Mouse (Mus musculus) erythroblast, embryonic 14.5 days (primary cell): ENCODE results near the gene Cilp2. TPM values are rescaled to one million over a fixed set of nuclear protein-coding genes. Genes with fewer than 3 reads are reported as not detected.

Experiments
- H3K27me3 ChIP-seq: 2 replicates; pipeline ENCODE4 v1.6.1; 2012; ENCODE audit warnings: inconsistent platforms; ENCODE audit not compliant: control insufficient read depth
- H3K36me3 ChIP-seq: 2 replicates; pipeline ENCODE4 v1.6.1; 2012; ENCODE audit warnings: mild to moderate bottlenecking, inconsistent platforms; ENCODE audit not compliant: control insufficient read depth
- H3K4me1 ChIP-seq: 2 replicates; pipeline ENCODE4 v1.6.1; 2012; ENCODE audit warnings: inconsistent platforms; ENCODE audit not compliant: control insufficient read depth
- H3K4me3 ChIP-seq: replicated peaks from 2 replicates; pipeline ENCODE3; 2012; ENCODE audit warnings: moderate library complexity, mild to moderate bottlenecking, inconsistent platforms
- H3K9me3 ChIP-seq: 2 replicates; pipeline ENCODE4 v1.6.1; 2012; ENCODE audit warnings: low read length, inconsistent platforms, mixed read lengths; ENCODE audit not compliant: control insufficient read depth
- GATA1 ChIP-seq: IDR thresholded peaks from 2 replicates; pipeline ENCODE4 v1.6.1; 2012; ENCODE audit warnings: low read length, inconsistent platforms, mixed read lengths
- TAL1 ChIP-seq: IDR thresholded peaks from 3 replicates; pipeline ENCODE4 v1.6.1; 2012; ENCODE audit warnings: low read length, inconsistent platforms, mixed read lengths
- polyA plus RNA-seq: library from polyadenylated mRNA; stranded (reverse); fragments of >175 nt; gene quantifications from 2 replicates; pipeline ENCODE4 v1.2.3, GENCODE M21; 2012

The Cilp2 gene
- polyA plus RNA-seq, 1 experiment: not detected

DNA sequence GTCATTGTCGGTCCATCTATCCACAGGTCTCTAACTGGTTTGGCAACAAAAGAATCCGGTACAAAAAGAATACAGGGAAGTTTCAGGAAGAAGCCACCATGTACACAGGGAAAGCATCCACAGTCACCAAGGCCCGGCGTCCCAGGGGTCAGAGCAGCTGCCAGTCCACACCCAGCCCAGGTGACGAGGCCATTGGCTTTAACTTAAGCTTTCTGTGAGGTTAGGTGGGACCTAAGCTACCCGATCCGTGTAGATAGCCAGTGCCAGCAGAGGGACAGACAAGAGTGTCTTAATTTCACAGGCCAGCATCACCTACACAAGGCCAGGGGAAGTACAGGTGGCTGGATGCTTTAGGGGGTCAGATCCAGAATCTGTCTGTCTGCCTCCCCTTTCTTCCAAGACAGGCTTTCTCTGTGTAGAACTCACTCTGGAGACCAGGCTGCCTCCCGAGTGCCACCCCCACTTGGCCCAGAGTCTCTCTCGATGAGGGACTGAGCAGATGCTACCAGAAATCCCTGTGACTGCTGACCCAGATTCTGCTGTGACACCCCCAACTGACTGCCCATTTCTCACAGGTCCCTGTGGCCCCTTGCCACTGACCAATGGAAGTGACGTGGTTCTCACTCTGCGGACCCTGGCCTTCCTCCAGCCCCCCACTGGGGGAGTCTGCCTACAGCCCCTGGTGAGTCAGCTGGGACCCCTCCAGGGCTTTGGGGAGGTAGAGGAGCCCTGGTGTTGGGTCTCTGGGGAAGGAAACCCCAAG is 17.3 kb downstream of the Cilp2 start:
- H3K36me3 ChIP-seq: no peaks in the 10 kb centered on the region
- H3K27me3 ChIP-seq: no peaks in the 10 kb centered on the region; the same call in 1 of the 2 replicates
- H3K9me3 ChIP-seq: no peaks in the 10 kb centered on the region
- no peak for TF ChIP-seq GATA1
- TF ChIP-seq TAL1: no peak
- H3K4me1 ChIP-seq: no peaks in the 10 kb centered on the region
- no peak overlapping the region for H3K4me3 ChIP-seq

DNA sequence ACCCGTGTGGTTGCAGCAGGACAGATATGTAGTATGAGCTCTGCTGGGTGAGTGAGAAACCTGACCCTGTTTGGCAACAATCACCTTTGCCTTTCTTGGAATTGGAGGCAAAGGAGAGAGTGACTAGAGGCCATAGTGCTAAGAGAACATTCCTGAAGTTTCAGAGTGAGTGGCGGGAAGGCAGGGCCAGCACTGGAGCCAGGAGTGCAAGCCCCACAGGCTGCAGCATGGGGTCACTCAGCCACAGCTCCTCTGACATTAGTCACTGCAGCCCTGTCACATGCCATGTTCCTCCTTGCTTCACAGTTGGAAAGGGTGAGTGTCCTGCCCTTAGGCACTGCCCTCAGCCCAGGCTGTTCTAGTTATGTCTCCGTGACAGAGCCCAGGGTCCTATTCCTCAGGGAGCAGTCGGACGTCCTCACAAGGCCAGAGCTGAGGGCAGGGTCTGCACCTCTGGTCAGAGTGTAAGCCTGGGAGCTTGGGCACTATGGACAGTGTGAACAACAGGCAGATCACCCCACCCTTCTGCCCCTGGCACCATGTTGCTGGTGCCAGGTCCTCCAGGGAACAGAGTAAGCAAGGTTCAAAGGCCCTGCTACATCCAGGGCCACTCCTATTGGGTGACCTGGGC is 19.7 kb downstream of the Cilp2 start:
- Histone ChIP-seq H3K9me3 (no peaks in the 10 kb centered on the region), H3K27me3 (no peaks in the 10 kb centered on the region; the same call in 1 of the 2 replicates), H3K4me1 (peaks cover 15% of the 10 kb centered on the region), H3K36me3 (no peaks in the 10 kb centered on the region), H3K4me3 (no peak overlapping the region)
- TF ChIP-seq TAL1: no peak
- no peak for TF ChIP-seq GATA1

DNA sequence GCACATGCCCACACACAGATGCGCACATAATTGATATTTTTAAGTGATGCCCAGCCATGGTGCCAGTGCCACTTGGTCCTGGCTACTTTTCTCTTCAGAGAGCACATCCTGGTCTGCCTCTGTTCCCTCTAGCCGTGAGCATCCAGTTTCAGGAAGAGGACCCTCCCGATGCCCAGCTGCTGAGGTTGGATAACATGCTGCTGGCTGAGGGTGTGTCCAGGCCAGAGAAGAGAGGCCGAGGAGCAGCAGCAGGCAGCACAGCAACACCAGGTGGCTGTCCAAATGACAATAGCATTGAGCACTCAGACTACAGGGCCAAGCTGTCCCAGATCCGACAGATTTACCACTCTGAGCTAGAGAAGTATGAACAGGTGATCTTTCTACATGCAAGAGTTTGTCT is 23.3 kb downstream of the Cilp2 start:
- no peaks in the 10 kb centered on the region for H3K9me3 ChIP-seq

DNA sequence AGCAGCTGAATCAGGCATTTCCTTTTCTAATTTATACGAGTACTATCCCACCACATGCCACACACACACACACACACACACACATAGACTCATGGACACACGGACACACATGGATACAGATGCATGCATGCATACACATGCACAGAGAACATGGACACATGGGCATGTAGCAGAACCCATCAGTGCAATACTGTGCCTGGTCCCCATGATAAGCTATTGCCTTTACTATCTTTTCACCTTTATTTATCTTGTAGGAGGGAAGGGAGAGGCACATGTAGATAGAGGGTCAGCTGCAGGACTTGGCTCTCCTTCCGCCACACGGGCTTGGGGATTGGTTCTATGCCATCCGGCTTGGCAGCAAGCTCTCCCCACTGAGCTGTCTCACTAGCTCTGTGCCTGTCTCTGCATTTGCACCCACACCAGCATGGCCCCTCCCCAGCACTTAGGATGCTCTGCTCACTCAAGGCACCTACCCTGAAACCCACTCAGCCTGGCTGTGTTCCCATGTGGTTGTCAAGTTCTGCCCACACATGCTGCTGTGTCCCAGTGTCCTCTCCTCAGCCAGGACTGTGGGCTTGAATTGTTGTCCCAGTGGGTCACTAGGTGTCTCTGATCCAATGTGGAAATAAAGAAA is 24.0 kb downstream of the Cilp2 start:
- Histone ChIP-seq H3K4me1 (peaks cover 17% of the 10 kb centered on the region), H3K27me3 (no peaks in the 10 kb centered on the region), H3K36me3 (no peaks in the 10 kb centered on the region), H3K4me3 (no peak overlapping the region), H3K9me3 (no peaks in the 10 kb centered on the region)
- no peak for TF ChIP-seq TAL1
- TF ChIP-seq GATA1: no peak

More for the DNA sequence above, 23.3 kb downstream of the Cilp2 start:
- Histone ChIP-seq H3K36me3 (no peaks in the 10 kb centered on the region), H3K27me3 (no peaks in the 10 kb centered on the region), H3K4me3 (no peak overlapping the region), H3K4me1 (peaks cover 17% of the 10 kb centered on the region)
- no peak for TF ChIP-seq TAL1
- no peak for TF ChIP-seq GATA1

DNA sequence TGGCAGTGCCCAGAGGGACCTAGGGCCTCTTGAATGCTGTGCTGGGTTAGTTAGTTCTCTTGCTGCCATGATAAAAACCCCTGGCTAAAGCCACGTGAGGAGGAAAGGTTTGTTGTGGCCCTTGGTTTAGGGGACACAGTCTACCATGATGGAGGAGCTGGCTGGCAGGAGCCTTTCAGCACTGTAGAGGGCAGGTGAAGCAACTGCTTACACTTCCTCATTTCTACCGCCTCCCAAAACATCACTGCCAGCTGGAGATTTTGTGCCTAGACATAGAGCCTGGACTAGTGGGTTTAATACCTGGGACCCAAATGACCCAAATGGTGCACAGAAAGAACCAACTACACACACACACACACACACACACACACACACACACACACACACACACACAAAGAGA is 26.2 kb downstream of the Cilp2 start:
- Histone ChIP-seq H3K27me3 (no peaks in the 10 kb centered on the region), H3K36me3 (no peaks in the 10 kb centered on the region), H3K4me1 (peaks cover 17% of the 10 kb centered on the region), H3K4me3 (no peak overlapping the region), H3K9me3 (no peaks in the 10 kb centered on the region)
- TF ChIP-seq TAL1: no peak
- TF ChIP-seq GATA1: no peak

DNA sequence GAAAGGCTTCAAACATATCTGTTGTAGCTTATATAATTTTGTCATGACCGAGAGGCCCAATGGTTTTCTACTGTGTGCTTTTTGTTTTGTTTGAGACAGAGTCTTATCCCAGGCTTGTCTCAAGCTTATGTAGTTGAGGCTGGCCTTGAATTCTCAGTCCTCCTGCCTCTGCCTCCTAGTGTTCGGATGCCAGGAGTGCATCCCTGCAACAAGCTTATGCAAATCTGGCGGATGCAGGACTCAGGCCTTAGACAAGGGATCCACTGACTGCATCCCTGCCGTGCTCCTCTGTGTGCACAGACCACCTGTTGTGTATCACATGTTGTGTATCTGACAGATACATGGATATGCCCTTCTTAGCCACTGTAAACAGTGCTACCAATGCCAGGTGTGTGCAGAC is 26.7 kb downstream of the Cilp2 start:
- Histone ChIP-seq H3K9me3 (no peaks in the 10 kb centered on the region), H3K4me1 (peaks cover 17% of the 10 kb centered on the region), H3K27me3 (no peaks in the 10 kb centered on the region), H3K36me3 (no peaks in the 10 kb centered on the region), H3K4me3 (no peak overlapping the region)
- no peak for TF ChIP-seq GATA1
- TF ChIP-seq TAL1: no peak

DNA sequence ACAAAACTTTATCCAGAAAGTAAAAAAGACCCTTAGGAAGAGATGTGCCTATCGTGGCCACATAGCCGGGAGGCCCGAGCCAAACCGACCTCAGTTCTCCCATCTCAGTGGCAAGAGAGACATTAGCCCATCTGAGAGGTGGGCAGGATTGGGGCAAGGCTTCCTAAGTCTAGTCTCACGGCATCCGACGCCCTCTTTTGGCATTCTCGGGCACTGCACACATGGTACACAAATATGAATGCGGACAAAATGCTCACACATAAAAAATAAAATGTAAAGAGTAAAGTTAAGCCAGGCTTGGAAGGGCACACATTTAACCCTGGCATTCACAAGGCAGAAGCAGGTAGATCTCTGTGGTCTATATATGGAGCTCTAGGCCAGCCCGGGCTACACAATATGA is 33.6 kb downstream of the Cilp2 start:
- Histone ChIP-seq H3K9me3 (no peaks in the 10 kb centered on the region), H3K4me1 (peaks cover 33% of the 10 kb centered on the region), H3K4me3 (no peak overlapping the region), H3K36me3 (no peaks in the 10 kb centered on the region), H3K27me3 (no peaks in the 10 kb centered on the region)
- TF ChIP-seq GATA1 (no peak), TAL1 (no peak)

DNA sequence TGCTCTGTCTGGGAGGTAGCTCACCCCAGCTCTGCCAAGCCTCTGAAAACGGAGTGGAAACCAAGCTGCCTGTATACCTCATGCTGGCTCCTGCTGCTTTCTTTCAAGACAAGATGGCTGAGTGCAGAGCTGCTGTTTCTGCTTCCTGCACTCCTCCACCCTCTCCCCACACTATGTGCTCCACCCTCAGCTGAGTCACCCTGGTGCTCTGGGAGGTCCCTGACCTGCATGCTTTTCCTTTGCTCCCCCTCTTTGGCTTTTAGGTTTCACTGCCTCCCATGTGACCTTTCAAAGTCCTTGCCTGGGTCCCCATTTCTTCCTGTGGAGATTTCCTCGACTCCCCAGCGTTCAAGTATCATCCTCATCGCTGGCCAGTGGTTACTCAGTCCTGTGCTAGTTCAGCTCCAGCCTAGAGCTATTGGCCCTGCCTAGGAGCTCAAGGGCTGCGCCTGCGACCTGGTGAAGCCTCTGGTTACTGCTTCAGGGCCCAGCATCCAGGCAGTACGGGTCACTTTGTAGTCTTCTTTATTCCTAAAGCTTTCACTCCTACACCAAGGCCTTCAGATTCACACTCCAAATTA is 36.5 kb downstream of the Cilp2 start:
- Histone ChIP-seq H3K9me3 (no peaks in the 10 kb centered on the region), H3K4me3 (peak overlapping the region; percentile 3), H3K27me3 (no peaks in the 10 kb centered on the region), H3K4me1 (peaks cover 40% of the 10 kb centered on the region), H3K36me3 (no peaks in the 10 kb centered on the region)
- no peak for TF ChIP-seq TAL1
- TF ChIP-seq GATA1: no peak

DNA sequence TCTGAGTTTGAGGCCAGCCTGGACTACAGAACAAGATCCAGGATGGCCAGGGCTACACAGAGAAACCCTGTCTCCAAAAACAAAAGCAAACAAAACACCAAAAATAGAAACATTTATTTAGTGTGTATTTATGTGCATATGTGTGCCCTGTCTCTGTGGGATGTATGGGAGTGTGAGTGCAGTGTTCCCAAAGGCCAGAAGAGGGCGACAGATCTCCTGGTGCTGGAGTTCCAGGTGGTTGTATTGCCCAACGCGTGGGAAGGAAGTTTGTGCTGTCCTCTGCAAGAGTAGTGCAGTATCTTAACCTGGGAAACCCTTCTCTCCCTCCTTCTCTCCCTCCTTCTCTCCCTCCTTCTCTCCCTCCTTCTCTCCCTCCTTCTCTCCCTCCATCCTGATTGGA is 37.6 kb downstream of the Cilp2 start:
- H3K4me3 ChIP-seq: no peak overlapping the region
- no peaks in the 10 kb centered on the region for H3K27me3 ChIP-seq
- peaks cover 40% of the 10 kb centered on the region for H3K4me1 ChIP-seq
- H3K36me3 ChIP-seq: no peaks in the 10 kb centered on the region
- TF ChIP-seq GATA1: no peak
- TF ChIP-seq TAL1: no peak
- no peaks in the 10 kb centered on the region for H3K9me3 ChIP-seq
